Mouse (Mus musculus) adrenal gland, postnatal 36 days (tissue): ENCODE measurements around the gene Scgb3a1. TPM values are rescaled to one million over a fixed set of nuclear protein-coding genes. Genes with fewer than 3 reads are reported as not detected.

Experiments
- DNase-seq, 2 experiments: peaks; one replicate each; pipeline ENCODE4 v3.0.0; 2021; ENCODE audit warnings: mixed read lengths in 1 of 2
- total RNA-seq, 2 experiments: library from RNA; stranded (reverse); gene quantifications; 2 replicates each; pipeline ENCODE4 v1.2.3; 2021

Gene Scgb3a1
- total RNA-seq, 2 experiments from 2014 or later, result not detected

- no peak for DNase-seq
Measured at GRCm38 (mm10) chr11:49658791-49659469, 4.5 kb upstream of the Scgb3a1 start.

- no peak for DNase-seq
Measured at GRCm38 (mm10) chr11:49659470-49659799, 4.0 kb upstream of the Scgb3a1 start.

- DNase-seq, result no peak
Measured at GRCm38 (mm10) chr11:49662292-49662780, 1.1 kb upstream of the Scgb3a1 start.

GRCm38 (mm10) chr11:49664262-49665140 is 1.1 kb downstream of the Scgb3a1 start:
- no peak for DNase-seq

- no peak for DNase-seq
Measured at GRCm38 (mm10) chr11:49665462-49665861, 2.1 kb downstream of the Scgb3a1 start.

GRCm38 (mm10) chr11:49673433-49673832 is 10.0 kb downstream of the Scgb3a1 start:
- no peak for DNase-seq

- DNase-seq, result no peak
Measured at GRCm38 (mm10) chr11:49684237-49684973, 21.0 kb downstream of the Scgb3a1 start.

- no peak for DNase-seq
Measured at GRCm38 (mm10) chr11:49695013-49695412, 31.6 kb downstream of the Scgb3a1 start.

- DNase-seq, result no peak
Measured at GRCm38 (mm10) chr11:49695695-49696094, 32.3 kb downstream of the Scgb3a1 start.

- no peak for DNase-seq
Measured at GRCm38 (mm10) chr11:49696472-49696871, 33.1 kb downstream of the Scgb3a1 start.

- DNase-seq, result no peak
Measured at GRCm38 (mm10) chr11:49697779-49698178, 34.4 kb downstream of the Scgb3a1 start.

- no peak for DNase-seq
Measured at GRCm38 (mm10) chr11:49699079-49699478, 35.7 kb downstream of the Scgb3a1 start.

- DNase-seq, result no peak
Measured at GRCm38 (mm10) chr11:49702014-49702413, 38.6 kb downstream of the Scgb3a1 start.

GRCm38 (mm10) chr11:49704804-49705203 is 41.4 kb downstream of the Scgb3a1 start:
- DNase-seq, result peak; percentile 28 to 34

GRCm38 (mm10) chr11:49707834-49708233 is 44.4 kb downstream of the Scgb3a1 start:
- no peak for DNase-seq

- no peak for DNase-seq
Measured at GRCm38 (mm10) chr11:49710664-49711063, 47.3 kb downstream of the Scgb3a1 start.

- peak; percentile 22 to 46 for DNase-seq
Measured at GRCm38 (mm10) chr11:49711981-49712554, 48.7 kb downstream of the Scgb3a1 start.

- DNase-seq, result peak; percentile 99
Measured at GRCm38 (mm10) chr11:49712555-49713335, 49.3 kb downstream of the Scgb3a1 start, which contains the start of gene Cnot6. Cnot6 (minus strand) TSS chr11:49712723.

- peak; percentile 11 to 44 for DNase-seq
Measured at GRCm38 (mm10) chr11:49713336-49714334, 50.2 kb downstream of the Scgb3a1 start.
